Mouse (Mus musculus) liver, embryonic 14.5 days (tissue): ENCODE data around the gene Tnni3.

Source experiments
- CTCF ChIP-seq: IDR thresholded peaks from 2 replicates; pipeline ENCODE4 v1.5.1; 2016; ENCODE audit warnings: antibody characterized with exemption, low read depth, control low read depth
- EP300 ChIP-seq: IDR thresholded peaks from 2 replicates; pipeline ENCODE4 v1.6.1; 2016; ENCODE audit warnings: antibody characterized with exemption, low read depth

GRCm38 (mm10) chr7:4557167-4557560 is 33.1 kb upstream of the Tnni3 start:
- TF ChIP-seq EP300 (no peak), CTCF (no peak)
